Mouse (Mus musculus) midbrain, postnatal 0 days (tissue): ENCODE data around the gene 1700030J22Rik. TPM values are rescaled to one million over a fixed set of nuclear protein-coding genes. Genes with fewer than 3 reads are reported as not detected.
A peak's percentile ranks its signal among the peaks of the same experiment; 100 is the strongest.

ENCODE experiments used
- ATAC-seq: fragments of 200-750 bp; cut with Nextera tagmentation; 2 replicates; pipeline ENCODE4 v1.8.0; 2017; ENCODE audit warnings: moderate number of reproducible peaks, mild to moderate bottlenecking, moderate TSS enrichment, moderate library complexity; ENCODE audit not compliant: low FRiP score
- DNase-seq: peaks from one replicate; pipeline ENCODE4 v3.0.0-alpha.2; 2015; ENCODE audit warnings: low spot score
- H3K27ac ChIP-seq: fragments of 300-500 bp; sonication (generic); 2 replicates; pipeline ENCODE4 v1.5.1; 2014; ENCODE audit warnings: low read depth, mild to moderate bottlenecking, low read length, mixed read lengths
- H3K27me3 ChIP-seq: fragments of 300-500 bp; sonication (generic); 2 replicates; pipeline ENCODE4 v1.6.1; 2014; ENCODE audit warnings: low read length, control low read depth, mixed read lengths; ENCODE audit not compliant: insufficient read depth
- H3K36me3 ChIP-seq: fragments of 300-500 bp; sonication (generic); 2 replicates; pipeline ENCODE4 v1.6.1; 2014; ENCODE audit warnings: low read length, control low read depth, mixed read lengths; ENCODE audit not compliant: insufficient read depth
- H3K4me1 ChIP-seq: fragments of 300-500 bp; sonication (generic); 2 replicates; pipeline ENCODE4 v1.6.1; 2014; ENCODE audit warnings: mild to moderate bottlenecking, control low read depth, antibody characterized with exemption, low read length, mixed read lengths; ENCODE audit not compliant: insufficient read depth
- H3K4me2 ChIP-seq: fragments of 300-500 bp; sonication (generic); 2 replicates; pipeline ENCODE4 v1.6.1; 2014; ENCODE audit warnings: low read depth, mild to moderate bottlenecking, low read length, mixed read lengths; ENCODE audit not compliant: poor library complexity, severe bottlenecking
- H3K4me3 ChIP-seq: fragments of 300-500 bp; sonication (generic); 2 replicates; pipeline ENCODE4 v1.5.1; 2014; ENCODE audit warnings: low read depth, mild to moderate bottlenecking, low read length, moderate library complexity
- H3K9ac ChIP-seq: fragments of 300-500 bp; sonication (generic); replicated peaks from 2 replicates; pipeline ENCODE4 v1.6.1; 2014; ENCODE audit warnings: mild to moderate bottlenecking, low read length, moderate library complexity, mixed read lengths; ENCODE audit not compliant: poor library complexity, severe bottlenecking
- H3K9me3 ChIP-seq: fragments of 300-500 bp; sonication (generic); 2 replicates; pipeline ENCODE4 v1.6.1; 2016; ENCODE audit warnings: low read length, control low read depth
- CTCF ChIP-seq: IDR thresholded peaks from 2 replicates; pipeline ENCODE4 v1.5.1; 2016; ENCODE audit warnings: antibody characterized with exemption, mild to moderate bottlenecking
- whole genome bisulfite sequencing: fragments of 180-500 bp; shearing (Covaris S2); extraction: QIAGEN DNeasy Blood & Tissue Kit; methylation state at CpG from one replicate; pipeline ENCODE4 v1.1.7; 2014; 5-methylcytosine and 5-hydroxymethylcytosine counted together
- polyA plus RNA-seq: library from polyadenylated mRNA; unstranded; fragments of >200 nt; fragmentation: Nextera tagmentation; extraction: Ambion mirVana; gene quantifications from 2 replicates; pipeline ENCODE4 v1.2.1, GENCODE M21; 2015
- total RNA-seq: library from RNA; depleted of rRNA; stranded (reverse); fragments of >200 nt; gene quantifications from 2 replicates; pipeline ENCODE4 v1.2.3, GENCODE M21; 2014; rRNA removed

Gene 1700030J22Rik
- total and polyA plus RNA-seq, 2 experiments from 2014 or later = 8.4 to 11.0 TPM

GRCm38 (mm10) chr8:116928588-116928987, 50.2 kb downstream of the 1700030J22Rik start:
- no peak for ATAC-seq
- WGBS = 94% methylated on average over 5 of the region's 5 CpGs
- Histone ChIP-seq H3K9ac (no peak overlapping the region), H3K27me3 (no peaks in the 10 kb centered on the region), H3K27ac (no peak overlapping the region), H3K4me2 (no peak overlapping the region), H3K4me1 (no peaks in the 10 kb centered on the region), H3K36me3 (no peaks in the 10 kb centered on the region), H3K4me3 (no peak overlapping the region), H3K9me3 (no peaks in the 10 kb centered on the region)
- peak; percentile 34 for TF ChIP-seq CTCF
- DNase-seq = no peak

- no peak overlapping the region for H3K4me2 ChIP-seq
- H3K27me3 ChIP-seq = no peaks in the 10 kb centered on the region
- H3K4me3 ChIP-seq = no peak overlapping the region
- H3K9me3 ChIP-seq = no peaks in the 10 kb centered on the region
- DNase-seq (no peak), ATAC-seq (no peak)
- no peak overlapping the region for H3K27ac ChIP-seq
- 87% methylated on average over 9 of the region's 9 CpGs for WGBS
- H3K9ac ChIP-seq = no peak overlapping the region
- no peaks in the 10 kb centered on the region for H3K36me3 ChIP-seq
- peak; percentile 53 for TF ChIP-seq CTCF
- no peaks in the 10 kb centered on the region for H3K4me1 ChIP-seq
Measured at GRCm38 (mm10) chr8:116927880-116928279, 50.9 kb downstream of the 1700030J22Rik start.

- H3K4me3 ChIP-seq = no peak overlapping the region
- TF ChIP-seq CTCF = no peak
- no peak overlapping the region for H3K27ac ChIP-seq
- no peaks in the 10 kb centered on the region for H3K36me3 ChIP-seq
- no peak for ATAC-seq
- no peaks in the 10 kb centered on the region for H3K9me3 ChIP-seq
- DNase-seq = no peak
- peaks cover 6% of the 10 kb centered on the region; the same call in 1 of the 2 replicates for H3K4me1 ChIP-seq
- no peak overlapping the region for H3K4me2 ChIP-seq
- no peak overlapping the region for H3K9ac ChIP-seq
- 93% methylated on average over 8 of the region's 8 CpGs for WGBS
- no peaks in the 10 kb centered on the region for H3K27me3 ChIP-seq
Measured at GRCm38 (mm10) chr8:116923526-116923925, 55.2 kb downstream of the 1700030J22Rik start.

- Histone ChIP-seq H3K9ac (peak overlapping the region; percentile 55), H3K27me3 (no peaks in the 10 kb centered on the region), H3K36me3 (no peaks in the 10 kb centered on the region), H3K4me1 (peaks cover 6% of the 10 kb centered on the region; the same call in 1 of the 2 replicates), H3K9me3 (no peaks in the 10 kb centered on the region), H3K4me3 (peak overlapping the region; percentile 50), H3K4me2 (peak overlapping the region; percentile 62), H3K27ac (no peak overlapping the region)
- DNase-seq (no peak), ATAC-seq (no peak)
- 32% methylated on average over 17 of the region's 17 CpGs for WGBS
- no peak for TF ChIP-seq CTCF
Measured at GRCm38 (mm10) chr8:116922060-116922757, 56.5 kb downstream of the 1700030J22Rik start.

GRCm38 (mm10) chr8:116921337-116922059, 57.3 kb downstream of the 1700030J22Rik start, which contains the start of the genes Cmc2 and Cenpn:
Gene Cmc2 (minus strand): TSS chr8:116921455.
Gene Cenpn (plus strand): TSS chr8:116921730.
- no peak for TF ChIP-seq CTCF
- peak; percentile 95 for ATAC-seq

GRCm38 (mm10) chr8:116921005-116921336, 57.8 kb downstream of the 1700030J22Rik start:
- ATAC-seq = peak; percentile 45
- no peaks in the 10 kb centered on the region for H3K27me3 ChIP-seq
- WGBS = under 1% methylated on average over 22 of the region's 22 CpGs

More at GRCm38 (mm10) chr8:116921337-116922059, 57.3 kb downstream of the 1700030J22Rik start, which contains the start of the genes Cmc2 and Cenpn:
- DNase-seq = peak; percentile 97
- no peaks in the 10 kb centered on the region for H3K36me3 ChIP-seq
- peak within 1 kb of the TSS; percentile 50 for H3K4me3 ChIP-seq
- under 1% methylated on average over 53 of the region's 57 CpGs for WGBS
- peaks cover 6% of the 10 kb centered on the region; the same call in 1 of the 2 replicates for H3K4me1 ChIP-seq
- peak within 1 kb of the TSS; percentile 55 for H3K9ac ChIP-seq
- H3K27ac ChIP-seq = peak within 1 kb of the TSS; percentile 72; the same call in 1 of the 2 replicates
- no peaks in the 10 kb centered on the region for H3K27me3 ChIP-seq
- no peaks in the 10 kb centered on the region for H3K9me3 ChIP-seq
- H3K4me2 ChIP-seq = peak within 1 kb of the TSS; percentile 62

More at GRCm38 (mm10) chr8:116921005-116921336, 57.8 kb downstream of the 1700030J22Rik start:
- Histone ChIP-seq H3K27ac (peak overlapping the region; percentile 72; the same call in 1 of the 2 replicates), H3K9me3 (no peaks in the 10 kb centered on the region), H3K4me3 (peak overlapping the region; percentile 50), H3K9ac (peak overlapping the region; percentile 55), H3K4me1 (peaks cover 6% of the 10 kb centered on the region; the same call in 1 of the 2 replicates), H3K36me3 (no peaks in the 10 kb centered on the region), H3K4me2 (peak overlapping the region; percentile 62)
- no peak for TF ChIP-seq CTCF
- DNase-seq = no peak

Other genes with a start within 250 kb of the 1700030J22Rik start
- gene Cdyl2, start 246.0 kb downstream of the 1700030J22Rik start, total RNA-seq = 9.3 and 11.3 TPM in 2 replicates
- 16.0 and 16.1 TPM in 2 replicates for gene Cdyl2, start 246.0 kb downstream of the 1700030J22Rik start, polyA plus RNA-seq
- gene Cmc2, start 57.5 kb downstream of the 1700030J22Rik start, total RNA-seq = 8.8 and 16.8 TPM in 2 replicates
- gene Cmc2, start 57.5 kb downstream of the 1700030J22Rik start, polyA plus RNA-seq = 24.8 and 24.9 TPM in 2 replicates
- gene Cenpn, start 57.2 kb downstream of the 1700030J22Rik start, total RNA-seq = 2.6 and 3.3 TPM in 2 replicates
- 4.2 and 5.8 TPM in 2 replicates for gene Cenpn, start 57.2 kb downstream of the 1700030J22Rik start, polyA plus RNA-seq
- gene Atmin, start 35.6 kb downstream of the 1700030J22Rik start, total RNA-seq = 45.3 and 47.1 TPM in 2 replicates
- gene Atmin, start 35.6 kb downstream of the 1700030J22Rik start, polyA plus RNA-seq = 20.1 and 22.7 TPM in 2 replicates
- gene Gcsh, start 14.6 kb upstream of the 1700030J22Rik start, total RNA-seq = 46.5 and 53.8 TPM in 2 replicates
- 93.9 and 106 TPM in 2 replicates for gene Gcsh, start 14.6 kb upstream of the 1700030J22Rik start, polyA plus RNA-seq
- gene Pkd1l2, start 103.5 kb upstream of the 1700030J22Rik start, total RNA-seq = under 0.01 and 0.42 TPM in 2 replicates
- 0.16 and 0.17 TPM in 2 replicates for gene Pkd1l2, start 103.5 kb upstream of the 1700030J22Rik start, polyA plus RNA-seq
- gene Bco1, start 116.9 kb upstream of the 1700030J22Rik start, total RNA-seq = 0.14 and 0.27 TPM in 2 replicates
- 0.32 and 0.52 TPM in 2 replicates for gene Bco1, start 116.9 kb upstream of the 1700030J22Rik start, polyA plus RNA-seq
- gene Gan, start 179.2 kb upstream of the 1700030J22Rik start, total RNA-seq = 13.5 and 14.2 TPM in 2 replicates
- 4.0 and 4.6 TPM in 2 replicates for gene Gan, start 179.2 kb upstream of the 1700030J22Rik start, polyA plus RNA-seq